In genomic region chr14:25317680-25318471, GRCm38 (mm10) we compare ENCODE assay signal across 7 mouse cellular contexts.
DNase-seq lines count a peak whose midpoint lies in the region; ATAC-seq lines count a peak whose summit lies in the region.

No protein-coding gene starts in this region.

- no peaks in the 10 kb centered on the region for H3K27me3 ChIP-seq in midbrain, embryonic 11.5 days (ENCODE audit: control insufficient read depth, insufficient read depth, low read length)

- no peaks in the 10 kb centered on the region for H3K36me3 ChIP-seq in midbrain, embryonic 11.5 days (ENCODE audit: control insufficient read depth, insufficient read depth, low read length)

- ATAC-seq in common myeloid progenitor, adult 5-6 weeks (replicated peaks; ENCODE audit: low read depth, poor library complexity, severe bottlenecking) = peak; percentile 14; the same call in 1 of the 2 replicates
- peak; percentile 96 for ATAC-seq in midbrain, embryonic 11.5 days (ENCODE audit: low FRiP score)

- peak overlapping the region; percentile 99 for H3K27ac ChIP-seq in midbrain, embryonic 11.5 days (ENCODE audit: low read depth, low read length)

- 2% methylated on average over 36 of the region's 37 CpGs for WGBS in midbrain, embryonic 11.5 days

- peaks cover 35% of the 10 kb centered on the region for H3K4me1 ChIP-seq in midbrain, embryonic 11.5 days (ENCODE audit: control insufficient read depth, insufficient read depth, low read length)

- H3K4me3 ChIP-seq in midbrain, embryonic 11.5 days (ENCODE audit: low read depth, low read length) = peak overlapping the region; percentile 9

- H3K9me3 ChIP-seq in midbrain, embryonic 11.5 days (ENCODE audit: control insufficient read depth, low read length) = no peaks in the 10 kb centered on the region

- intact Hi-C loops in left cerebral cortex, postnatal 36 days (cut with DNase I) = loop anchor here (1.0 to 2.0 kb wide), 2 partner anchors 60 to 141 kb away; partner anchors contain the start of gene Zmiz1

- peak overlapping the region; percentile 72 for H3K9ac ChIP-seq in midbrain, embryonic 11.5 days (ENCODE audit: low read length)

- DNase-seq in adrenal gland, postnatal 10 days = peak; percentile 81
- DNase-seq in gastrocnemius, postnatal 25 days = peak; percentile 59
- peak; percentile 91 for DNase-seq in kidney, adult 18-20 months
- peak; percentile 71 to 73 for DNase-seq in left cerebral cortex, postnatal 36 days (ENCODE audit: low spot score in 2 of 2)
- peak; percentile 98 for DNase-seq in midbrain, embryonic 11.5 days (ENCODE audit: low spot score, missing footprints)
- peak; percentile 52 to 57 for DNase-seq in spleen, postnatal 14 days (ENCODE audit: low spot score in 2 of 2)

- H3K4me2 ChIP-seq in midbrain, embryonic 11.5 days = peak overlapping the region; percentile 41

Comparison
In these comparisons a context has a peak if more than half of its experiments do, and no peak if none do; other contexts are left out.
1. Peak in every context shown above with its lines: DNase-seq, ATAC-seq, H3K4me3 ChIP-seq and H3K27ac ChIP-seq.